Mouse (Mus musculus): ENCODE results near the gene A930004D18Rik.

GRCm38 (mm10) chr2:18032538-18032895, 5.0 kb downstream of the A930004D18Rik start:
- no peak for TF ChIP-seq HCFC1 (IDR thresholded peaks at IDR 0.05; ENCODE audit: borderline replicate concordance, insufficient read depth, low read length)
- TF ChIP-seq ZNF384 (IDR thresholded peaks at IDR 0.05; ENCODE audit: low read depth, low read length): no peak
- no peak for TF ChIP-seq CHD2 (IDR thresholded peaks at IDR 0.05; ENCODE audit: low read depth, low read length)
